Mouse (Mus musculus) adrenal gland, postnatal 4 days (tissue): ENCODE measurements around the gene Gm21882. TPM values are rescaled to one million over a fixed set of nuclear protein-coding genes. Genes with fewer than 3 reads are reported as not detected.
"Not testable (repeated sequence)": the region's sequence is repeated elsewhere in the genome, so short reads cannot be mapped to it uniquely, and the experiment has no call there.

Experiments used
- DNase-seq, 2 experiments: peaks; one replicate each; pipeline ENCODE4 v3.0.0; 2021 to 2022; ENCODE audit warnings: low spot score in 2 of 2, mixed read lengths in 2 of 2
- long read RNA-seq, 2 experiments: library from polyadenylated mRNA; stranded (forward); transcript quantifications; one replicate each; pipeline ENCODE4 v2.0.0; 2021
- total RNA-seq, 2 experiments: library from RNA; stranded (reverse); gene quantifications; 2 replicates each; pipeline ENCODE4 v1.2.3; 2021

The Gm21882 gene
- not detected for total RNA-seq
- long read RNA-seq, experiment 1, result 0 reads
- long read RNA-seq, experiment 2, result 0 reads

GRCm38 (mm10) chrY:40381423-40381822 is at the start of gene Gm21882:
TSS of gene Gm21882 (minus strand) at chrY:40381523.
- DNase-seq, result not testable (repeated sequence)

Other genes starting within 250 kb of the Gm21882 start
- not detected for gene Gm21865, start 64.6 kb downstream of the Gm21882 start, total RNA-seq